Mouse (Mus musculus): Measurements from ENCODE around the gene Pygm. TPM values are rescaled to one million over a fixed set of nuclear protein-coding genes. Genes with fewer than 3 reads are reported as not detected.

Gene Pygm
- total RNA-seq, 2 experiments from 2014 or later, result 28.0 to 37.5 TPM

GRCm38 (mm10) chr19:6383470-6383869 lies 729 bp upstream of the Pygm start:
- no peak for DNase-seq (ENCODE audit: low spot score in 2 of 2)

GRCm38 (mm10) chr19:6384954-6385353 lies 755 bp downstream of the Pygm start:
- DNase-seq (ENCODE audit: low spot score in 2 of 2), result no peak

GRCm38 (mm10) chr19:6385419-6385818 lies 1.2 kb downstream of the Pygm start:
- DNase-seq (ENCODE audit: low spot score in 2 of 2), result no peak

- no peak for DNase-seq (ENCODE audit: low spot score in 2 of 2)
These were observed 1.6 kb downstream of the Pygm start for GRCm38 (mm10) chr19:6385821-6386220.

- DNase-seq (ENCODE audit: low spot score in 2 of 2), result no peak
These were observed 2.0 kb downstream of the Pygm start for GRCm38 (mm10) chr19:6386234-6386633.

- DNase-seq (ENCODE audit: low spot score in 2 of 2), result no peak
These were observed 3.8 kb downstream of the Pygm start for GRCm38 (mm10) chr19:6388006-6388405.

- DNase-seq (ENCODE audit: low spot score in 2 of 2), result no peak
These were observed 5.6 kb downstream of the Pygm start for GRCm38 (mm10) chr19:6389803-6390202.

GRCm38 (mm10) chr19:6390251-6390650 lies 6.1 kb downstream of the Pygm start:
- DNase-seq (ENCODE audit: low spot score in 2 of 2), result no peak

- DNase-seq (ENCODE audit: low spot score in 2 of 2), result no peak
These were observed 8.7 kb downstream of the Pygm start for GRCm38 (mm10) chr19:6392743-6393393.

GRCm38 (mm10) chr19:6393637-6394036 lies 9.4 kb downstream of the Pygm start:
- no peak for DNase-seq (ENCODE audit: low spot score in 2 of 2)

- DNase-seq (ENCODE audit: low spot score in 2 of 2), result no peak
These were observed 12.0 kb downstream of the Pygm start for GRCm38 (mm10) chr19:6396237-6396636.

- no peak for DNase-seq (ENCODE audit: low spot score in 2 of 2)
These were observed 13.5 kb downstream of the Pygm start for GRCm38 (mm10) chr19:6397582-6398249.

GRCm38 (mm10) chr19:6398447-6399284 lies 14.5 kb downstream of the Pygm start:
- DNase-seq (ENCODE audit: low spot score in 2 of 2), result no peak

- no peak for DNase-seq (ENCODE audit: low spot score in 2 of 2)
These were observed 15.3 kb downstream of the Pygm start, which contains the start of gene Rasgrp2 for GRCm38 (mm10) chr19:6399285-6400095. TSS of gene Rasgrp2 (plus strand) at chr19:6399340.

GRCm38 (mm10) chr19:6400096-6401086 lies 16.2 kb downstream of the Pygm start:
- DNase-seq (ENCODE audit: low spot score in 2 of 2), result no peak

GRCm38 (mm10) chr19:6401131-6401815 lies 17.1 kb downstream of the Pygm start:
- DNase-seq (ENCODE audit: low spot score in 2 of 2), result peak in 1 of 2 experiments; percentile 64

GRCm38 (mm10) chr19:6401951-6402350 lies 17.8 kb downstream of the Pygm start:
- DNase-seq (ENCODE audit: low spot score in 2 of 2), result no peak

- DNase-seq (ENCODE audit: low spot score in 2 of 2), result no peak
These were observed 19.7 kb downstream of the Pygm start for GRCm38 (mm10) chr19:6403869-6404268.

GRCm38 (mm10) chr19:6405433-6405832 lies 21.2 kb downstream of the Pygm start:
- no peak for DNase-seq (ENCODE audit: low spot score in 2 of 2)

Data from layer of hippocampus, postnatal 14 days (tissue).